Mouse (Mus musculus): Measurements from ENCODE around the gene Gm29644. TPM values are rescaled to one million over a fixed set of nuclear protein-coding genes. Genes with fewer than 3 reads are reported as not detected.
"Not testable (repeated sequence)": the region's sequence is repeated elsewhere in the genome, so short reads cannot be mapped to it uniquely, and the experiment has no call there.

Gene Gm29644
- not detected in 2 replicates for polyA plus RNA-seq (2016; fragmentation: Nextera tagmentation; extraction: Ambion mirVana)

- not testable (repeated sequence) for H3K9ac ChIP-seq; H3K27ac ChIP-seq; H3K4me1 ChIP-seq; H3K4me3 ChIP-seq (replicated peaks); H3K9me3 ChIP-seq; H3K27me3 ChIP-seq; ATAC-seq (ENCODE audit: low FRiP score); H3K36me3 ChIP-seq (replicated peaks); H3K4me2 ChIP-seq
- WGBS, result no CpG with 5 or more reads among the region's 2 CpGs
Observed at GRCm38 (mm10) chrY:70303187-70303586, at the start of gene Gm29644, which contains the start of gene Gm29423. TSS of gene Gm29644 (minus strand) at chrY:70303343. TSS of gene Gm29423 (minus strand) at chrY:70303287.

- H3K36me3 ChIP-seq (replicated peaks); ATAC-seq (ENCODE audit: low FRiP score); H3K4me3 ChIP-seq (replicated peaks); H3K27me3 ChIP-seq; H3K4me1 ChIP-seq; H3K9ac ChIP-seq; H3K9me3 ChIP-seq; H3K27ac ChIP-seq; H3K4me2 ChIP-seq: not testable (repeated sequence)
- WGBS, result no CpG with 5 or more reads among the region's 4 CpGs
Observed at GRCm38 (mm10) chrY:70273542-70273941, 29.6 kb downstream of the Gm29644 start, which contains the start of gene Gm21118. TSS of gene Gm21118 (minus strand) at chrY:70273642.

Other genes with a start within 250 kb of the Gm29644 start
- gene Gm21118, start 29.7 kb downstream of the Gm29644 start, polyA plus RNA-seq (2016; fragmentation: Nextera tagmentation; extraction: Ambion mirVana), result not detected in 2 replicates
- gene Gm29423, start 56 bp downstream of the Gm29644 start, polyA plus RNA-seq (2016; fragmentation: Nextera tagmentation; extraction: Ambion mirVana), result not detected in 2 replicates
- gene Gm20888, start 138.5 kb upstream of the Gm29644 start, polyA plus RNA-seq (2016; fragmentation: Nextera tagmentation; extraction: Ambion mirVana), result not detected in 2 replicates

Data from forebrain, embryonic 12.5 days (tissue).